Mouse (Mus musculus) heart, postnatal 0 days (tissue): ENCODE measurements at regions not wholly inside any gene's neighbourhood (a gene's known extent, or its start where the extent isn't known, plus 50 kb on each side); places are given as distances from the start of the nearest gene placed in this dataset.

ENCODE experiments used
- CTCF ChIP-seq: IDR thresholded peaks from 2 replicates; pipeline ENCODE4 v1.5.1; 2016; ENCODE audit warnings: antibody characterized with exemption, control low read depth, low read depth
- EP300 ChIP-seq: IDR thresholded peaks from 2 replicates; pipeline ENCODE4 v1.6.1; 2016; ENCODE audit warnings: antibody characterized with exemption, low read depth

GRCm38 (mm10) chr2:10658317-10658716 lies 288.0 kb downstream of the Sfmbt2 start:
- TF ChIP-seq CTCF, result no peak
- TF ChIP-seq EP300, result no peak
